Mouse (Mus musculus): ENCODE measurements around the gene Gpcpd1. TPM values are rescaled to one million over a fixed set of nuclear protein-coding genes. Genes with fewer than 3 reads are reported as not detected.
A peak's percentile ranks its signal among the peaks of the same experiment; 100 is the strongest.

Gene Gpcpd1
- polyA plus RNA-seq, 2 experiments: 34.6 to 43.4 TPM

- no peak overlapping the region for H3K9ac ChIP-seq (ENCODE audit: low read depth, low read length, severe bottlenecking)
- H3K36me3 ChIP-seq (ENCODE audit: control insufficient read depth, insufficient read depth, low read length): peaks cover 39% of the 10 kb centered on the region
- no peak overlapping the region for H3K27ac ChIP-seq (replicated peaks; ENCODE audit: low read depth, low read length)
- ATAC-seq (ENCODE audit: low FRiP score, low read depth) (no peak), DNase-seq (ENCODE audit: low spot score) (no peak)
- no peaks in the 10 kb centered on the region for H3K9me3 ChIP-seq (ENCODE audit: control insufficient read depth, low read length)
- no peaks in the 10 kb centered on the region for H3K27me3 ChIP-seq (ENCODE audit: control insufficient read depth, insufficient read depth, low read length)
- WGBS: 96% methylated on average over 4 of the region's 4 CpGs
- H3K4me1 ChIP-seq (ENCODE audit: control insufficient read depth, insufficient read depth, low read length): no peaks in the 10 kb centered on the region
- TF ChIP-seq POLR2A (IDR thresholded peaks at IDR 0.05; ENCODE audit: borderline replicate concordance, extremely low read depth, insufficient read depth, insufficient read length): no peak
- no peak overlapping the region for H3K4me2 ChIP-seq (replicated peaks; ENCODE audit: low read depth, low read length, severe bottlenecking)
- H3K4me3 ChIP-seq (replicated peaks; ENCODE audit: low read length): no peak overlapping the region
Observed at GRCm38 (mm10) chr2:132561860-132562259, 25.7 kb downstream of the Gpcpd1 start.

- Histone ChIP-seq H3K36me3 (ENCODE audit: control insufficient read depth, insufficient read depth, low read length) (peaks cover 31% of the 10 kb centered on the region), H3K4me1 (ENCODE audit: control insufficient read depth, insufficient read depth, low read length) (no peaks in the 10 kb centered on the region), H3K27ac (replicated peaks; ENCODE audit: low read depth, low read length) (no peak overlapping the region), H3K9me3 (ENCODE audit: control insufficient read depth, low read length) (no peaks in the 10 kb centered on the region), H3K4me2 (replicated peaks; ENCODE audit: low read depth, low read length, severe bottlenecking) (no peak overlapping the region), H3K27me3 (ENCODE audit: control insufficient read depth, insufficient read depth, low read length) (no peaks in the 10 kb centered on the region), H3K4me3 (replicated peaks; ENCODE audit: low read length) (no peak overlapping the region), H3K9ac (ENCODE audit: low read depth, low read length, severe bottlenecking) (no peak overlapping the region)
- 77% methylated on average over 1 of the region's 1 CpGs for WGBS
- DNase-seq (ENCODE audit: low spot score): no peak
- ATAC-seq (ENCODE audit: low FRiP score, low read depth): no peak
- TF ChIP-seq POLR2A (IDR thresholded peaks at IDR 0.05; ENCODE audit: borderline replicate concordance, extremely low read depth, insufficient read depth, insufficient read length): no peak
Observed at GRCm38 (mm10) chr2:132527864-132528263, 59.7 kb downstream of the Gpcpd1 start.

- no peak overlapping the region for H3K9ac ChIP-seq (ENCODE audit: low read depth, low read length, severe bottlenecking)
- DNase-seq (ENCODE audit: low spot score) (no peak), ATAC-seq (ENCODE audit: low FRiP score, low read depth) (peak; percentile 25; the same call in 1 of the 2 replicates)
- H3K4me2 ChIP-seq (replicated peaks; ENCODE audit: low read depth, low read length, severe bottlenecking): no peak overlapping the region
- no peak overlapping the region for H3K27ac ChIP-seq (replicated peaks; ENCODE audit: low read depth, low read length)
- no peak for TF ChIP-seq POLR2A (IDR thresholded peaks at IDR 0.05; ENCODE audit: borderline replicate concordance, extremely low read depth, insufficient read depth, insufficient read length)
- peaks cover 28% of the 10 kb centered on the region for H3K36me3 ChIP-seq (ENCODE audit: control insufficient read depth, insufficient read depth, low read length)
- H3K4me3 ChIP-seq (replicated peaks; ENCODE audit: low read length): no peak overlapping the region
- H3K4me1 ChIP-seq (ENCODE audit: control insufficient read depth, insufficient read depth, low read length): no peaks in the 10 kb centered on the region
- no peaks in the 10 kb centered on the region for H3K9me3 ChIP-seq (ENCODE audit: control insufficient read depth, low read length)
- no peaks in the 10 kb centered on the region for H3K27me3 ChIP-seq (ENCODE audit: control insufficient read depth, insufficient read depth, low read length)
- WGBS: 46% methylated on average over 10 of the region's 10 CpGs
Observed at GRCm38 (mm10) chr2:132526894-132527532, 60.5 kb downstream of the Gpcpd1 start.

GRCm38 (mm10) chr2:132526110-132526509 lies 61.4 kb downstream of the Gpcpd1 start:
- peak; percentile 28; the same call in 1 of the 2 replicates for ATAC-seq (ENCODE audit: low FRiP score, low read depth)
- no peak overlapping the region for H3K9ac ChIP-seq (ENCODE audit: low read depth, low read length, severe bottlenecking)
- H3K4me1 ChIP-seq (ENCODE audit: control insufficient read depth, insufficient read depth, low read length): no peaks in the 10 kb centered on the region
- no peak overlapping the region for H3K4me3 ChIP-seq (replicated peaks; ENCODE audit: low read length)
- H3K27me3 ChIP-seq (ENCODE audit: control insufficient read depth, insufficient read depth, low read length): no peaks in the 10 kb centered on the region
- 43% methylated on average over 4 of the region's 4 CpGs for WGBS
- H3K27ac ChIP-seq (replicated peaks; ENCODE audit: low read depth, low read length): no peak overlapping the region
- no peak overlapping the region for H3K4me2 ChIP-seq (replicated peaks; ENCODE audit: low read depth, low read length, severe bottlenecking)
- H3K9me3 ChIP-seq (ENCODE audit: control insufficient read depth, low read length): no peaks in the 10 kb centered on the region
- DNase-seq (ENCODE audit: low spot score): no peak
- no peak for TF ChIP-seq POLR2A (IDR thresholded peaks at IDR 0.05; ENCODE audit: borderline replicate concordance, extremely low read depth, insufficient read depth, insufficient read length)
- peaks cover 21% of the 10 kb centered on the region for H3K36me3 ChIP-seq (ENCODE audit: control insufficient read depth, insufficient read depth, low read length)

- ATAC-seq (ENCODE audit: low FRiP score, low read depth): no peak
Observed at GRCm38 (mm10) chr2:132518021-132518901, 69.3 kb downstream of the Gpcpd1 start.

More at GRCm38 (mm10) chr2:132518021-132518901, 69.3 kb downstream of the Gpcpd1 start:
- Histone ChIP-seq H3K4me2 (replicated peaks; ENCODE audit: low read depth, low read length, severe bottlenecking) (no peak overlapping the region), H3K4me1 (ENCODE audit: control insufficient read depth, insufficient read depth, low read length) (no peaks in the 10 kb centered on the region), H3K9me3 (ENCODE audit: control insufficient read depth, low read length) (no peaks in the 10 kb centered on the region), H3K27ac (replicated peaks; ENCODE audit: low read depth, low read length) (no peak overlapping the region), H3K4me3 (replicated peaks; ENCODE audit: low read length) (no peak overlapping the region), H3K36me3 (ENCODE audit: control insufficient read depth, insufficient read depth, low read length) (no peaks in the 10 kb centered on the region), H3K27me3 (ENCODE audit: control insufficient read depth, insufficient read depth, low read length) (no peaks in the 10 kb centered on the region), H3K9ac (ENCODE audit: low read depth, low read length, severe bottlenecking) (no peak overlapping the region)
- TF ChIP-seq POLR2A (IDR thresholded peaks at IDR 0.05; ENCODE audit: borderline replicate concordance, extremely low read depth, insufficient read depth, insufficient read length): no peak
- WGBS: 73% methylated on average over 18 of the region's 18 CpGs
- DNase-seq (ENCODE audit: low spot score): no peak

Data from limb, embryonic 14.5 days (tissue).